Mouse (Mus musculus) midbrain, embryonic 11.5 days (tissue): ENCODE measurements around the gene Atg2a. TPM values are rescaled to one million over a fixed set of nuclear protein-coding genes. Genes with fewer than 3 reads are reported as not detected.

ENCODE experiments used
- ATAC-seq: fragments of 200-750 bp; cut with Nextera tagmentation; 2 replicates; pipeline ENCODE4 v1.8.0; 2017; ENCODE audit warnings: moderate TSS enrichment, moderate library complexity; ENCODE audit not compliant: low FRiP score
- DNase-seq: peaks from one replicate; pipeline ENCODE4 v3.0.0; 2015; ENCODE audit warnings: low spot score; ENCODE audit errors: missing footprints
- H3K27ac ChIP-seq: fragments of 300-500 bp; sonication (generic); 2 replicates; pipeline ENCODE4 v1.5.1; 2014; ENCODE audit warnings: low read depth, low read length
- H3K27me3 ChIP-seq: fragments of 300-500 bp; sonication (generic); 2 replicates; pipeline ENCODE4 v1.6.1; 2014; ENCODE audit warnings: mild to moderate bottlenecking, low read length, moderate library complexity, mixed read lengths; ENCODE audit not compliant: control insufficient read depth, insufficient read depth
- H3K36me3 ChIP-seq: fragments of 300-500 bp; sonication (generic); 2 replicates; pipeline ENCODE4 v1.6.1; 2014; ENCODE audit warnings: mild to moderate bottlenecking, low read length, moderate library complexity, mixed read lengths; ENCODE audit not compliant: control insufficient read depth, insufficient read depth
- H3K4me1 ChIP-seq: fragments of 300-500 bp; sonication (generic); 2 replicates; pipeline ENCODE4 v1.6.1; 2014; ENCODE audit warnings: low read length; ENCODE audit not compliant: control insufficient read depth, insufficient read depth
- H3K4me2 ChIP-seq: fragments of 300-500 bp; sonication (generic); 2 replicates; pipeline ENCODE4 v1.6.1; 2014; ENCODE audit warnings: mild to moderate bottlenecking, moderate library complexity
- H3K4me3 ChIP-seq: fragments of 300-500 bp; sonication (generic); 2 replicates; pipeline ENCODE4 v1.5.1; 2014; ENCODE audit warnings: low read depth, low read length
- H3K9ac ChIP-seq: fragments of 300-500 bp; sonication (generic); 2 replicates; pipeline ENCODE4 v1.6.1; 2014; ENCODE audit warnings: low read length
- H3K9me3 ChIP-seq: fragments of 300-500 bp; sonication (generic); 2 replicates; pipeline ENCODE4 v1.6.1; 2016; ENCODE audit warnings: low read length; ENCODE audit not compliant: control insufficient read depth
- WGBS: fragments of 180-500 bp; shearing (Covaris S2); extraction: QIAGEN DNeasy Blood & Tissue Kit; methylation state at CpG from one replicate; pipeline ENCODE4 v1.1.7; 2014; 5-methylcytosine and 5-hydroxymethylcytosine counted together
- polyA plus RNA-seq: library from polyadenylated mRNA; unstranded; fragments of >200 nt; fragmentation: Nextera tagmentation; extraction: Ambion mirVana; gene quantifications from 2 replicates; pipeline ENCODE4 v1.2.1, GENCODE M21; 2014

Gene Atg2a
- polyA plus RNA-seq, 1 experiment from 2014 or later = 8.1 TPM

- H3K27ac ChIP-seq = no peak overlapping the region
- no peaks in the 10 kb centered on the region for H3K36me3 ChIP-seq
- no peak overlapping the region for H3K4me3 ChIP-seq
- no peaks in the 10 kb centered on the region for H3K4me1 ChIP-seq
- H3K9ac ChIP-seq = no peak overlapping the region
- H3K9me3 ChIP-seq = no peaks in the 10 kb centered on the region
- DNase-seq (no peak), ATAC-seq (no peak)
- H3K4me2 ChIP-seq = no peak overlapping the region
- 82% methylated on average over 8 of the region's 8 CpGs for WGBS
- H3K27me3 ChIP-seq = no peaks in the 10 kb centered on the region
Measured at GRCm38 (mm10) chr19:6269798-6270475, 28.5 kb downstream of the Atg2a start.

- no peak overlapping the region for H3K4me3 ChIP-seq
Measured at GRCm38 (mm10) chr19:6270661-6271060, 29.2 kb downstream of the Atg2a start.

GRCm38 (mm10) chr19:6271206-6271605 is 29.7 kb downstream of the Atg2a start:
- Histone ChIP-seq H3K27me3 (no peaks in the 10 kb centered on the region), H3K36me3 (no peaks in the 10 kb centered on the region), H3K27ac (no peak overlapping the region), H3K4me1 (peaks cover 6% of the 10 kb centered on the region), H3K9me3 (no peaks in the 10 kb centered on the region), H3K4me2 (no peak overlapping the region), H3K9ac (no peak overlapping the region), H3K4me3 (no peak overlapping the region)
- 29% methylated on average over 8 of the region's 8 CpGs for WGBS
- DNase-seq = no peak
- no peak for ATAC-seq

More at GRCm38 (mm10) chr19:6270661-6271060, 29.2 kb downstream of the Atg2a start:
- Histone ChIP-seq H3K27me3 (no peaks in the 10 kb centered on the region), H3K27ac (no peak overlapping the region), H3K4me2 (no peak overlapping the region), H3K4me1 (peaks cover 2% of the 10 kb centered on the region), H3K9me3 (no peaks in the 10 kb centered on the region), H3K9ac (no peak overlapping the region), H3K36me3 (no peaks in the 10 kb centered on the region)
- no peak for DNase-seq
- 62% methylated on average over 9 of the region's 9 CpGs for whole genome bisulfite sequencing
- ATAC-seq = no peak

- no peak overlapping the region for H3K4me2 ChIP-seq
- peaks cover 6% of the 10 kb centered on the region for H3K4me1 ChIP-seq
- no peaks in the 10 kb centered on the region for H3K36me3 ChIP-seq
- ATAC-seq (no peak), DNase-seq (no peak)
- no peaks in the 10 kb centered on the region for H3K9me3 ChIP-seq
- no peaks in the 10 kb centered on the region for H3K27me3 ChIP-seq
- WGBS = 72% methylated on average over 7 of the region's 7 CpGs
- H3K4me3 ChIP-seq = no peak overlapping the region
- no peak overlapping the region for H3K9ac ChIP-seq
- no peak overlapping the region for H3K27ac ChIP-seq
Measured at GRCm38 (mm10) chr19:6272053-6272452, 30.6 kb downstream of the Atg2a start.

- ATAC-seq (no peak), DNase-seq (no peak)
- Histone ChIP-seq H3K36me3 (no peaks in the 10 kb centered on the region), H3K4me2 (no peak overlapping the region), H3K27me3 (no peaks in the 10 kb centered on the region), H3K4me3 (no peak overlapping the region), H3K4me1 (peaks cover 9% of the 10 kb centered on the region), H3K9ac (no peak overlapping the region), H3K27ac (no peak overlapping the region), H3K9me3 (no peaks in the 10 kb centered on the region)
- 88% methylated on average over 4 of the region's 4 CpGs for WGBS
Measured at GRCm38 (mm10) chr19:6272738-6273137, 31.3 kb downstream of the Atg2a start.

GRCm38 (mm10) chr19:6273592-6273991 is 32.1 kb downstream of the Atg2a start:
- Histone ChIP-seq H3K4me1 (peaks cover 17% of the 10 kb centered on the region), H3K36me3 (no peaks in the 10 kb centered on the region), H3K27ac (no peak overlapping the region), H3K4me3 (no peak overlapping the region), H3K9me3 (no peaks in the 10 kb centered on the region), H3K27me3 (no peaks in the 10 kb centered on the region), H3K4me2 (no peak overlapping the region), H3K9ac (no peak overlapping the region)
- ATAC-seq (no peak), DNase-seq (no peak)
- 82% methylated on average over 4 of the region's 4 CpGs for WGBS

GRCm38 (mm10) chr19:6273998-6274608 is 32.6 kb downstream of the Atg2a start:
- no peak overlapping the region for H3K27ac ChIP-seq
- ATAC-seq (no peak), DNase-seq (no peak)
- H3K9ac ChIP-seq = no peak overlapping the region
- H3K36me3 ChIP-seq = no peaks in the 10 kb centered on the region
- H3K4me2 ChIP-seq = no peak overlapping the region
- H3K4me3 ChIP-seq = no peak overlapping the region
- no peaks in the 10 kb centered on the region for H3K27me3 ChIP-seq
- H3K4me1 ChIP-seq = peaks cover 22% of the 10 kb centered on the region
- H3K9me3 ChIP-seq = no peaks in the 10 kb centered on the region
- WGBS = 93% methylated on average over 13 of the region's 13 CpGs

GRCm38 (mm10) chr19:6275740-6276389 is 34.4 kb downstream of the Atg2a start:
- Histone ChIP-seq H3K36me3 (no peaks in the 10 kb centered on the region; the same call in 1 of the 2 replicates), H3K27ac (peak overlapping the region; percentile 51; the same call in 1 of the 2 replicates), H3K4me1 (peaks cover 24% of the 10 kb centered on the region), H3K27me3 (no peaks in the 10 kb centered on the region), H3K4me2 (peak overlapping the region; percentile 95), H3K9me3 (no peaks in the 10 kb centered on the region), H3K9ac (peak overlapping the region; percentile 77), H3K4me3 (peak overlapping the region; percentile 81)
- WGBS = 8% methylated on average over 15 of the region's 15 CpGs
- ATAC-seq = no peak
- DNase-seq = no peak
